Mouse (Mus musculus): ENCODE results near the gene Grm3.

DNA sequence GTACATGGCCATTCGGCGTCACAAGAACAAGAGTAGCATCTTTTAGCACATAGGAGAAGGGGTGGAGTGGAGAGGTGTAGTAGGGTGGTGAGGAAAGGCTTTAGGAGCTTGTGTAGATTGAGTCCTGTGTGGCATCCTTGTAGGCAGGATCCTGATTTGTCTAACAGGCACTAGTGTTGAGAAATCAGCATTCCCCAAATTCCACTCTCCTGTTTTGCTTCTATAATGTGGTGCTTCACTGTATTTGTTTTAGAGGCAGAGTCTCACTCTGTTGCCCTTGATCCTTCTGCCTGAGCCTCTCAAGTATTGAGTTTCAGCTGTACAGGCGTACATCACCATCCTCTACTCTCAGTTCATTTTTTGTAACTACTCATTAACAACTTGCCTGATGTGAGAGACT, 247.4 kb downstream of the Grm3 start:
- TF ChIP-seq CTCF (conservative IDR thresholded peaks at IDR 0.05; ENCODE audit: low read length) (no peak), POU5F1 (IDR thresholded peaks at IDR 0.05; ENCODE audit: borderline replicate concordance, low read length) (no peak)
